Mouse (Mus musculus) layer of hippocampus, adult 18-20 months (tissue): ENCODE results near the gene Ces2e. TPM values are rescaled to one million over a fixed set of nuclear protein-coding genes. Genes with fewer than 3 reads are reported as not detected.
"Not testable (repeated sequence)": the region's sequence is repeated elsewhere in the genome, so short reads cannot be mapped to it uniquely, and the experiment has no call there.

Experiments
- DNase-seq, 2 experiments: peaks; one replicate each; pipeline ENCODE4 v3.0.0; 2022; ENCODE audit warnings: low spot score in 2 of 2
- long read RNA-seq: library from polyadenylated mRNA; stranded (forward); transcript quantifications from one replicate; pipeline ENCODE4 v2.0.0, GENCODE M21; 2021
- total RNA-seq, 2 experiments: library from RNA; stranded (reverse); gene quantifications; 2 replicates each; pipeline ENCODE4 v1.2.3; 2021

Ces2e gene
- not detected for total RNA-seq
- long read RNA-seq = 0 reads

DNA sequence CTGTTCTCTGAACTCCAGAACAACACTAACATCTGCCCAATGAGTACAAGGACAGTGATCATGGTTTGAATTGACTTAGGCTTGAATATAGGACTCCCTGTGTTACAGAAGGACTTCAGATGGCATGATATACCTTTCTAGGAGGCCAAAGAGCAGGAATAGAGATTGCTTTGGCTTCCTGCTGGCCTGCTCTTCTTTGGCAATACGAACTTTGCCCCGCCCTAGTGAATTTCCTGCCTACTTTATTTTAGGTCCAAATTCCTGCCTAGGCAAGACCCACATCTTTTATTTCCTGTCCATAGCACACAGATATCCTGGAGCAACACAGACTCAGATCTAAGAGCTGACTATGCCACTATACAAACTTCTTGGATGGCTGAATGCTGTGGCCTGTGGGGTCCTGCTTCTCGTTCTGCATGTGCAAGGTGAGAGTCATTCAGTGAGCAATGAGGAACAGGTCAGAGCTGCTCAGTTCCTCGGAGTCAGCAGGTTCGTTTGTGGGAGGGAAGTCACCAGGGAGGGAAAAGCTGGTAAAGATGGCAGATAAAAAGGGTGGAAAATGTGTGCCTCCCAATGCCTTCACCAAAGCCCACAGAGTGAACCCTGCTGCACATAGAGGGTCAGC is at the start of gene Ces2e:
Gene Ces2e, plus strand, starts transcription at position 289 of the 625 bp plus-strand sequence.
- no peak for DNase-seq

DNA sequence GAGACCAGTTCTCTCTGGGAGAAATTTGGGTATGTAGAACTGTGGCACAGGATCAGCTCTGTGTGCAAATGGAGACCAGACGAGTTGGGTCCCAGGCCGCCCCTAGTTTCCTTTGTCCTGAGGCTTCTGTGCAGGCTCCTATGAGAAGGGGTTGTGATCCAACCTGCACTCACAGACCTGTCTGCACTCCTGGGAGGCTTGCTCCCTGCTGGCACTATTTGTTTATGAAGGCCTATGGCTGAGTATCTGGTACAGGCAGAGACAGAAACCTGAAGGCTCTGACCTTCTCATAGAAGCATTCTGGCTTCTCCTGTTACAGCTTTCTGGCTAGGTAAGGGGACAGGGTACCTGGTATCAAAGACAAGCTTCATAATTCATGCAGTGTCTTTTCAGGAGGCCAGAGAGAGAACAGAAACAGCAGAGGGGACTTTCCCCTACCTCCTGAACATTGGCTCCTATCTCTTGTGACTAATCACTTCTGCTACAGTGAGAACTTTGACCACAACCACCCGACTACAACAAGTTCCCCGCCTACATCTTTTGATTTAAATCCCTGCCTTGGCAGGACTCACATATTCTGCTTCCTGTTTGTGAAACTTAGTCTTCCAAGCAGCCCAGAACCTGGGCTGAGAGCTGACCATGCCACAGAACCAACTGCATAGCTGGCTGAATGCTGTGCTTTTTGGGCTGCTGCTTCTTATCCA is 39.7 kb upstream of the Ces2e start:
- not testable (repeated sequence) for DNase-seq

DNA sequence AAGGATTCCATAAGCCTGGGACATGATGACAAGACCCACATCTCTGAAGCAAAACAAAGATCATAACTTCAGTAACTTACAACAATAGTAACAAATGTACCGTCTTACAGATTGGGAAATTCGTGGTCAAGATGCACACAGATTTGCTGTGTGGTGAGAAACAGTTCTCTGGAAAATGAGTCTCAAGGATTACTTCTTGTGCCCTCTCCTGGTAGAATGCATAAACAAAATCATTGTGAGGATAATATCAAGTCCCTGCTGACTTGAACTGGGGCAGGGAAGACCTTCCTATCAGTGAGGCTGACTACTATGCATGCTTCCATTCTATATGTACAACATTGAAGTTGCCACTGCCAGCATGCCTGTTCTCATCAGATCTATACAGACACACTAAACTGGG is 24.3 kb upstream of the Ces2e start:
- no peak for DNase-seq

DNA sequence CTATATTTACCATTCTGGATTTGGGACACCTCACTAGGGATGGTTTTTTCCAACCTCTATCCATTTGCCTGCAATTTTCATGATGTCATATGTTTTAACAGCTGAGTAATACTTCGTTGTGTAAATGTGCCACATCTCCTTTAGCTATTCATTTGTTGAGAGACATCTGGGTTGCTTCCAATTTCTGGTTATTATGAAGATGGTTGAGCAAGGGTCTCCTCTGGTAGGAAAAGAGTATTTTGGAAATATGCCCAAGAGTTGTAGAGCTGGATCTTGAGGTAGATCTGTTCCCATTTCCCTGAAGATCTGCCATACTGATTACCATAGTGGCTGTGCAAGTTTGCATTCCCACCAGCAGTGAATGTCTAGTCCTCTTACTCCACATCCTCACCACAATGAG is 18.9 kb upstream of the Ces2e start:
- DNase-seq = no peak

DNA sequence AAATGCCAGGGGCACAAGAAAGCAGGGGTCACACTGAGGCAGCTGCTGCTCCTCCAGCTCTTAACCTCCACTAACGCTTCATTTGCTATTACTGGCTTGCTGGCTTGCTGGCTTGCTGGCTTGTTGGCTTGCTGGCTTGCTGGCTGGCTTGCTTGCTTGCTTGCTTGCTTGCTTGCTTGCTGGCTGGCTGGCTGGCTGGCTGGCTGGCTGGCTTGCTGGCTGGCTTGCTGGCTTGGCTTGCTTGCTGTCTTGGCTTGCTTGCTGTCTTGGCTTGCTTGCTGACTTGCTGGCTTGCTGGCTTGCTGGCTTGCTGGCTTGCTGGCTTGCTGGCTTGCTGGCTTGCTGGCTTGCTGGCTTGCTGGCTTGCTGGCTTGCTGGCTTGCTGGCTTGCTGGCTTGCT is 17.0 kb upstream of the Ces2e start:
- DNase-seq = peak; percentile 11 to 14

DNA sequence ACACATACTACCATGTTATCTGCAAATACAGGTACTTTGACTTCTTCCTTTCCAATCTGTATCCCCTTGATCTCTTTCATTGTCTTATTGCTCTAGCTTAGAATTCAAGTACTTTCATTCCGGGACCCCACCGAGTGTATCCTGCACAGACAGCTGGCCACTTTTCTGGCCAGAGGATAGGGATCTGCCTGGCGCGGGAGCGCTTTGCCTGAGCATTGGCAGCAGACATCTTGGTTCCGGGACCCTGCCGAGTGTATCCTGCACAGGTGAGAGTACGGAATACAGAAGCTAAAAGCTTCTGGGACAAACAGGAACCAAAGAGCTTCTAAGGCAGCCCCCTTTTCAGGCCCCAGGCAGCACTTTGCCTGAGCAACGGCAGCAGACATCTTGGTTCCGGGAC is 16.4 kb upstream of the Ces2e start:
- DNase-seq = not testable (repeated sequence)

DNA sequence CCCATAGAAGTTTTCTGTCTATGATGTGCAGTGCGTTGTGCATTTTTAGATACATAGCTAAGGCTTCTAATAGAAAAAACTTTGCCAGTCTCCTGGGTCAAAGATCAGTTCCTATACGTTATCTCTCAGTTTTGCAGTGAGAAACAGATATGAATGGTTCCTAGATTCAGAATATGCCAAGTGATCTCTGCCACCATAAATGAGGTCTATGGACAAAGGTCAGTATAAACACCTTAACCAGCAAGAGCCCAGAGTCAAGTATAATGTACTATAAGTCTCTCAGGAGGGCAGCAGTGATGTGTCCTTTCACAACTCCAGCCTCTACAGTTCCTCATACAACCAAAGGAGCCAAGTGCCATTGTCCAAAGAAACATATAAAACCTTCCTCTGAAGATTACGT is 1.2 kb downstream of the Ces2e start:
- no peak for DNase-seq

DNA sequence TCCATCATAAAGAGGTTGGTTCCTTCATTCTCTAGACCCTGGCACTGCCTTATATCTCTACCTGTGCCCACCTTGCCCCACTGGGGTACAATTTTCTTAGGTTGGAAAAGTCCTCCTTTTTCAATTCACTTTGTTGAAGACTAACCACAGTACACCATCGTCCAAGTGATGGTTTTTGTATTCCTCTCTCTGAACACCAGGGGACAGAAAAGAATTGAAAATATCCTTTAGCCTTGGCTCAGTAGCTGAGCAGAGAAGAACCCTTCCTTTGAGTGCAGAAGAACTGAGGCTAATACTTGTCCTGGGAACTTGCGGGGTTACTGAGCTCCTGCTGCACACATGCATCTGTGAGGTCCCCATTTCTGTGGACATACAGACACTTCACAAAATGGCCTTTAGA is 18.6 kb downstream of the Ces2e start:
- no peak for DNase-seq

DNA sequence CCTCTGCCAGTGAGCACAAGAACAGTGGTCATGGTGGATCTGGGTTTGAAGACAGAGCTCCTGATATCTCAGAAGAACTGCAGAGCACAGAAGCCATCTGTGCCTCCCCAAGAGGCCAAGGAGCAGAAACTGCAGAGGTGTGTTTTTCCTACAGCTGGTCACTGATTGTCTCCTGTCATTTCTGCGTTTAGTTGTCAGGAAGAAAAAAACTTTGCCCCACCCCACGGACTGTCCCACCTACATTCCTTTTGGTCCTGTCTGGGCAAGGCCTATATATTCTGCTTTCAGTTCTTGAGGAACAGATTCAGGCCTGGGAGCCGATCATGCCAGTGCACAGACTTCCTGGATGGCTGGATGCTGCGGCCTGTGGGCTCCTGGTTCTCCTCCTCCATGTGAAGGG is 21.0 kb downstream of the Ces2e start, which contains the start of gene Ces2f:
Gene Ces2f, plus strand, starts transcription at position 301 of the 400 bp plus-strand sequence.
- DNase-seq = no peak

DNA sequence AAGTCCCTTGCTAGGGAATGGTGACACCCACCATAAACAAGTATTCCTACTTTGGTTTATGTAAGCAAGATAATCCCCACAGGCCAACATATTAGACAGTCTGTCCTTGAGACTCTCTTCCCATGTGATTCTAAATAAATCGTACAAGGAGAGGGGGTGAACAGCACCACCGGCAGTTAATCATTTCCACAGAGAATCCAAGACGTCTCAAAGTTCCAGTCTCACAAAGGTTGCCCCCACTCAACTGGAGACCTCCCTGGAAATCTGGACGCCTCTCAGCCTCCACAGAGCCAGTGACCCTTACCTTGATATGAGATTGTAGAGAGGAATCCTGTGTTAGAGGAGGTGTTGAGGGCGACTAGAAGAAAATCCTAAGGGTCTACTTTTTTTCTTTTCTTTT is 23.0 kb downstream of the Ces2e start:
- no peak for DNase-seq

DNA sequence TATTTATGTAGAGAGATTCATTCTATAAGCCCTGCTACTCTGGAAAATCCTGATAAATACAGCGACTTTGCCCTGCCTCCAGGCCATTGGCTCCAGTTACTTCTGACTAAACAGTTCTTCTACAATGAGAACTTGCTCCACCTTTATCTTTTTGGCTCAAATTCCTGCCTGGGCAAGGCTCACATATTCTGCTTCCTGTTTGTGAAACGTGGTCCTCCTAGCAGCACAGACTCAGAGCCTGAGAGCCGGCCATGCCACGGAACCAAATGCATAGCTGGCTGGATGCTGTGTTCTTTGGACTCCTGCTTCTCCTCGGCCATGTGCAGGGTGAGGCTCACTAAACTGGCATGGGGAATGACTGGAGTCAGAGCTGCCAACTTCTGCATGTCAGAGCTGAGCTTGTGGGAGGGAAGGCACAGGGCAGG is 35.5 kb downstream of the Ces2e start, which contains the start of gene Ces2g:
Gene Ces2g, plus strand, starts transcription at position 182 of the 425 bp plus-strand sequence.
- DNase-seq = no peak

DNA sequence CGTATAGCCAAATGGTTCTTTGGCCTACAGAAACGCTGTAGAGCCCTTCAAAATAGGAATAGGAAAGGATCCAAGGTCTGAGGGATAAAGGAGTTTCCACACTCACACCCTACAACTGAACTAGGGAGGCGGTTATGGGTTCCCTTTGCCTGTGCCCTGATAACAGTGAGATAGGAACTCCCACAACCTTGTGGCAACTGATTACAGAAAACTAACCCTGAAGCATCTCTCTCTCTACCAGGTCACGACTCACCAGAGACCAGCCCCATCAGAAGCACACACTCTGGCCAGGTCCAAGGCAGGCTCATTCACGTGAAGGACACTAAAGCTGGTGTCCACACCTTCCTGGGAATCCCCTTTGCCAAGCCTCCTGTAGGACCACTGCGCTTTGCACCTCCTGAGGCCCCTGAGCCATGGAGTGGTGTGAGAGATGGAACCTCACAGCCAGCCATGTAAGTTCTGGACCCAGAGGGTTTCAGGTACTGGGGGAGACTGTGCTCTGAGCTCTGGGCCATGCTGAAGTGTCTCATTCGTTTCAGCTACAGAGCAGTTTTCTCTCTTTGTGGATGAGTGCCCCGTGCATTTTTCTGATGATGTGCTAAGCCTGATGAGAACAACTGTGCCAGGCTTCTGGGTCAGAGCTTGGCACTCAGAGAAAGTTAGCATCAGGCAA is 36.3 kb downstream of the Ces2e start:
- DNase-seq = no peak

DNA sequence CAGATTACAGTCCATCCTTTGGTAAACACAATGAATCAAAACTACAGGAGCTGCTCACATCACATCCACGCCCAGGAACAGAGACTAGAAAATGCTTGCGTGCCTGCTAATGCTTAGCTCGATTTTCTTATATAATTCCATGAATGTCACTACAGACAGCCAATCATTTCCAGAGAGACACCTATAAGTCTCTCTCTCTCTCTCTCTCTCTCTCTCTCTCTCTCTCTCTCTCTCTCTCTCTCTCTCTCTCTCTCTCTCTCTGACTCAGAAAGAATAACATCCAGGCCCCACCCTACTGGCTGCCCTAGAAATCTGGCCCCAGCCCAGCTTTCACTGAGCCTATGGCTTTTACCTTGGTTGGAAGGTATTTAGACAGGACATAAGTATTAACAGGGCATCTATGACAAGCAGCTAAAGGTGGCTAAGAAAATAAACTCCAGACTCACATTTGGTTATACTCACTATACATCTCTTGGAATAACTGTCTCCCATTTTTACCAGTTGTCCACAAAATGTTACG is 37.4 kb downstream of the Ces2e start:
- no peak for DNase-seq

DNA sequence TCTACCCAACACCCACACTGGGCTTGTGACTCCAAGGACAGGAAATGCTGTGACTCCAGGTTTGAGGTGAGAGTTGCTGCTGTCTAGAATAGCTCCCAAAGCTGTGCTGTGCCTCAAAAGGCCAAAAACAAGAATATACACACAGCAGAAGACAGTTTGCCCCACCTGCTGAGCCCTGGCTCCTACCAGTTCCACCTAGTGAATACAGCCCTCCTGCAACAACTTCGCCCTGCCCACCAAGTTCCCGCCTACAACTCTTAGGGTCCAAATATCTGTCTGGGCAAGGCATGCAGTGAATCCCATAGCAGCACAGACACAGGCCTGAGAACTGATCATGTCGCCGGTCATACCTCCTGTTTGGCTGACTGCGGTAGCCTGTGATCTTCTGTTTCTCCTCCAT is 58.1 kb downstream of the Ces2e start:
- DNase-seq = no peak

Other genes starting within 250 kb of the Ces2e start
- gene Ces2a, start 192.3 kb upstream of the Ces2e start, total RNA-seq = not detected
- gene Ces2b, start 94.7 kb upstream of the Ces2e start, total RNA-seq = not detected
- gene Ces2c, start 79.2 kb upstream of the Ces2e start, total RNA-seq = not detected
- not detected for gene Ces2f, start 21.1 kb downstream of the Ces2e start, total RNA-seq
- under 1 TPM in 1 of 2 experiments, not detected in 1; 0.27 TPM for gene Ces2g, start 35.5 kb downstream of the Ces2e start, total RNA-seq
- not detected for gene Ces2h, start 74.6 kb downstream of the Ces2e start, total RNA-seq
- not detected for gene Ces3a, start 122.3 kb downstream of the Ces2e start, total RNA-seq
- gene Ces3b, start 157.5 kb downstream of the Ces2e start, total RNA-seq = not detected
- gene Ces4a, start 205.5 kb downstream of the Ces2e start, total RNA-seq = not detected
- gene Cbfb, start 244.4 kb downstream of the Ces2e start, total RNA-seq = 10 to 100 TPM; 22.1 to 24.4 TPM